Mouse (Mus musculus) thymus, adult 2 months (tissue): ENCODE measurements around the gene Cop1.

Experiments
- CTCF ChIP-seq: fragments of 200-500 bp; IDR thresholded peaks from 2 replicates; pipeline ENCODE4 v1.5.1; 2012; ENCODE audit warnings: mild to moderate bottlenecking, control low read depth, low read length, moderate library complexity, borderline replicate concordance; ENCODE audit not compliant: control insufficient read depth, poor library complexity, insufficient read depth; ENCODE audit errors: extremely low read depth
- POLR2A ChIP-seq: fragments of 200-500 bp; IDR thresholded peaks from 2 replicates; pipeline ENCODE4 v1.6.1; 2012; ENCODE audit warnings: mild to moderate bottlenecking, low read length, control low read depth, moderate library complexity; ENCODE audit not compliant: control insufficient read depth, poor library complexity, insufficient read depth; ENCODE audit errors: extremely low read depth

- TF ChIP-seq CTCF = no peak
- TF ChIP-seq POLR2A = no peak
Observed at GRCm38 (mm10) chr1:159281861-159282260, 49.7 kb downstream of the Cop1 start.
